Mouse (Mus musculus) gastrocnemius, adult 2 months (tissue): ENCODE data around the gene Hdac6. TPM values are rescaled to one million over a fixed set of nuclear protein-coding genes. Genes with fewer than 3 reads are reported as not detected.

Experiments
- DNase-seq: peaks from one replicate; pipeline ENCODE4 v3.0.0; 2022
- H3K27ac ChIP-seq: fragments of 200-600 bp; 2 replicates; pipeline ENCODE4 v1.8.1; 2022; ENCODE audit warnings: mild to moderate bottlenecking
- H3K4me3 ChIP-seq: fragments of 200-600 bp; 2 replicates; pipeline ENCODE4 v1.8.1; 2022; ENCODE audit warnings: mild to moderate bottlenecking, moderate library complexity
- CTCF ChIP-seq: fragments of 200-600 bp; IDR thresholded peaks from 2 replicates; pipeline ENCODE4 v1.8.1; 2022; ENCODE audit warnings: antibody characterized with exemption, mild to moderate bottlenecking, moderate library complexity
- intact Hi-C: fragments of 180-260 bp; cut with DNase I; formaldehyde crosslinking; loops from one replicate; pipeline ENCODE4 v1.15.1; 2025
- long read RNA-seq, 2 experiments: library from polyadenylated mRNA; stranded (forward); transcript quantifications; one replicate each; pipeline ENCODE4 v2.0.0; 2021
- total RNA-seq, 2 experiments: library from RNA; stranded (reverse); gene quantifications; 2 replicates each; pipeline ENCODE4 v1.2.3; 2021

The Hdac6 gene
- total RNA-seq, result 1 to 10 TPM; 4.0 to 4.4 TPM
- long read RNA-seq, experiment 1, full-length matches to known transcripts, result 13 of 18 reads
- long read RNA-seq, experiment 1, partial matches to known transcripts, result 2 of 18 reads
- long read RNA-seq, experiment 1, other reads (novel, unspliced or antisense), result 3 of 18 reads
- long read RNA-seq, experiment 2, full-length matches to known transcripts, result 5 of 9 reads
- long read RNA-seq, experiment 2, partial matches to known transcripts, result 2 of 9 reads
- long read RNA-seq, experiment 2, other reads (novel, unspliced or antisense), result 2 of 9 reads

GRCm38 (mm10) chrX:7947108-7947899 is at the start of gene Hdac6:
TSS of gene Hdac6 (minus strand) at chrX:7947889.
- TF ChIP-seq CTCF, result no peak
- H3K4me3 ChIP-seq, result peak within 1 kb of the TSS; percentile 81
- peak within 1 kb of the TSS; percentile 76 for H3K27ac ChIP-seq
- intact Hi-C loops, result loop anchor here (5.0 kb wide), 1 partner anchor 100 kb away; no protein-coding TSS in a partner anchor
- DNase-seq, result no peak

- no peak for DNase-seq
- no peak overlapping the region for H3K27ac ChIP-seq
- H3K4me3 ChIP-seq, result no peak overlapping the region
- intact Hi-C loops, result no loop called here
- no peak for TF ChIP-seq CTCF
These were observed 45.5 kb upstream of the Hdac6 start for GRCm38 (mm10) chrX:7993068-7993735.

- Histone ChIP-seq H3K4me3 (no peak overlapping the region), H3K27ac (no peak overlapping the region)
- DNase-seq, result no peak
- TF ChIP-seq CTCF, result no peak
- intact Hi-C loops, result no loop called here
These were observed 44.8 kb upstream of the Hdac6 start for GRCm38 (mm10) chrX:7992379-7993067.

- intact Hi-C loops, result no loop called here
- no peak overlapping the region for H3K27ac ChIP-seq
- no peak overlapping the region for H3K4me3 ChIP-seq
- no peak for TF ChIP-seq CTCF
- no peak for DNase-seq
These were observed 33.7 kb upstream of the Hdac6 start for GRCm38 (mm10) chrX:7981368-7981767.

- no peak for TF ChIP-seq CTCF
- no peak for DNase-seq
- H3K27ac ChIP-seq, result no peak within 1 kb of the TSS
- intact Hi-C loops, result no loop called here
- H3K4me3 ChIP-seq, result no peak within 1 kb of the TSS
These were observed 30.2 kb upstream of the Hdac6 start, which contains the start of gene Gata1 for GRCm38 (mm10) chrX:7977892-7978291. TSS of gene Gata1 (minus strand) at chrX:7978071.

- Histone ChIP-seq H3K27ac (no peak overlapping the region), H3K4me3 (no peak overlapping the region)
- no peak for TF ChIP-seq CTCF
- intact Hi-C loops, result no loop called here
- DNase-seq, result no peak
These were observed 23.6 kb upstream of the Hdac6 start for GRCm38 (mm10) chrX:7971292-7971691.

GRCm38 (mm10) chrX:7968899-7969298 is 21.2 kb upstream of the Hdac6 start:
- TF ChIP-seq CTCF, result no peak
- Histone ChIP-seq H3K27ac (no peak overlapping the region), H3K4me3 (no peak overlapping the region)
- intact Hi-C loops, result no loop called here
- no peak for DNase-seq

GRCm38 (mm10) chrX:7968226-7968625 is 20.5 kb upstream of the Hdac6 start:
- no peak overlapping the region for H3K27ac ChIP-seq
- DNase-seq, result no peak
- TF ChIP-seq CTCF, result no peak
- H3K4me3 ChIP-seq, result no peak overlapping the region
- intact Hi-C loops, result no loop called here

- TF ChIP-seq CTCF, result no peak
- Histone ChIP-seq H3K4me3 (no peak overlapping the region), H3K27ac (no peak overlapping the region)
- intact Hi-C loops, result no loop called here
- no peak for DNase-seq
These were observed 20.0 kb upstream of the Hdac6 start for GRCm38 (mm10) chrX:7967596-7968201.

- Histone ChIP-seq H3K27ac (no peak overlapping the region), H3K4me3 (no peak overlapping the region)
- TF ChIP-seq CTCF, result no peak
- DNase-seq, result no peak
- intact Hi-C loops, result no loop called here
These were observed 18.5 kb upstream of the Hdac6 start for GRCm38 (mm10) chrX:7966161-7966560.

- H3K27ac ChIP-seq, result no peak overlapping the region
- no peak overlapping the region for H3K4me3 ChIP-seq
- DNase-seq, result no peak
- no peak for TF ChIP-seq CTCF
- intact Hi-C loops, result no loop called here
These were observed 16.3 kb upstream of the Hdac6 start for GRCm38 (mm10) chrX:7963829-7964626.
